Mouse (Mus musculus) embryonic fibroblast, embryonic 13.5 days (primary cell): ENCODE data around the gene Dip2c.

Source experiments
- CTCF ChIP-seq: IDR thresholded peaks from 2 replicates; pipeline ENCODE4 v1.5.1; 2011; ENCODE audit warnings: mild to moderate bottlenecking, control low read depth, low read length, moderate library complexity, borderline replicate concordance; ENCODE audit not compliant: insufficient read depth
- POLR2A ChIP-seq: IDR thresholded peaks from 2 replicates; pipeline ENCODE4 v1.6.1; 2011; ENCODE audit warnings: low read depth, mild to moderate bottlenecking, control low read depth, low read length, moderate library complexity

- TF ChIP-seq CTCF: no peak
- no peak for TF ChIP-seq POLR2A
Measured at GRCm38 (mm10) chr13:9314099-9314712, 37.9 kb downstream of the Dip2c start.
